Mouse (Mus musculus): Measurements from ENCODE around the gene Mettl21e. TPM values are rescaled to one million over a fixed set of nuclear protein-coding genes. Genes with fewer than 3 reads are reported as not detected.

The Mettl21e gene
- polyA plus RNA-seq, 1 experiment from 2014 or later: not detected

GRCm38 (mm10) chr1:44214443-44214842 lies 4.3 kb downstream of the Mettl21e start:
- no peaks in the 10 kb centered on the region for H3K4me1 ChIP-seq (ENCODE audit: control insufficient read depth, insufficient read depth, low read length)
- WGBS: 48% methylated on average over 2 of the region's 2 CpGs
- H3K9me3 ChIP-seq (replicated peaks; ENCODE audit: control insufficient read depth, low read length, poor library complexity, severe bottlenecking): no peaks in the 10 kb centered on the region
- no peak overlapping the region for H3K4me2 ChIP-seq (ENCODE audit: low read length)
- H3K9ac ChIP-seq (ENCODE audit: low read depth, low read length): no peak overlapping the region
- H3K4me3 ChIP-seq (ENCODE audit: low read depth, low read length): no peak overlapping the region
- H3K36me3 ChIP-seq (ENCODE audit: control insufficient read depth, insufficient read depth, low read length): no peaks in the 10 kb centered on the region
- no peaks in the 10 kb centered on the region for H3K27me3 ChIP-seq (ENCODE audit: control insufficient read depth, insufficient read depth, low read depth, low read length)
- no peak for ATAC-seq
- no peak overlapping the region for H3K27ac ChIP-seq (ENCODE audit: low read length)

DNA sequence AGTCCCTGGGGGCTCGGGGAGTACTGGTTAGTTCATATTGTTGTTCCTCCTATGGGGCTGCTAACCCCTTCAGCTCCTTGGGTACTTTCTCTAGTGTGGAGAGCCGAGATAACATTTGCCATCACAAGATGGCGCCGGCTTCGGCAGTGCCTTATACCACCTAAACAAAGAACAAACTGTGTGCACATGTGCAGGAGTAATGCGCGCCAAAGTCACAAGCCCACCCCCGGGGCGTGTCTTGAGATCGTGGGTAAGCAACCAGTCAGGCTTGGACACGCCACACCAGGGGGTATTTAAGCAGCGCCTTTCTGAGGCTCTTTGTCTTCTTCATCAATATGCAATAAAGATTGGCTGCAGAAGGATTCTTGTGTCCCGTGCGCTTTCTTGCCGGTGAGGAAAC lies 15.9 kb downstream of the Mettl21e start:
- H3K27me3 ChIP-seq (ENCODE audit: control insufficient read depth, insufficient read depth, low read depth, low read length): no peaks in the 10 kb centered on the region
- WGBS: 84% methylated on average over 15 of the region's 15 CpGs
- no peaks in the 10 kb centered on the region for H3K36me3 ChIP-seq (ENCODE audit: control insufficient read depth, insufficient read depth, low read length)
- ATAC-seq: no peak
- H3K4me2 ChIP-seq (ENCODE audit: low read length): no peak overlapping the region
- no peak overlapping the region for H3K4me3 ChIP-seq (ENCODE audit: low read depth, low read length)
- no peak overlapping the region for H3K9ac ChIP-seq (ENCODE audit: low read depth, low read length)
- no peak overlapping the region for H3K27ac ChIP-seq (ENCODE audit: low read length)
- 0 out of 2 replicates have a peak, but pooled peaks cover 4% of the 10 kb centered on the region for H3K4me1 ChIP-seq (ENCODE audit: control insufficient read depth, insufficient read depth, low read length)
- H3K9me3 ChIP-seq (replicated peaks; ENCODE audit: control insufficient read depth, low read length, poor library complexity, severe bottlenecking): no peaks in the 10 kb centered on the region

GRCm38 (mm10) chr1:44198273-44199171 lies 20.2 kb downstream of the Mettl21e start:
- peak; percentile 87 for ATAC-seq
- Histone ChIP-seq H3K4me2 (ENCODE audit: low read length) (peak overlapping the region; percentile 93), H3K9me3 (replicated peaks; ENCODE audit: control insufficient read depth, low read length, poor library complexity, severe bottlenecking) (no peaks in the 10 kb centered on the region), H3K4me1 (ENCODE audit: control insufficient read depth, insufficient read depth, low read length) (0 out of 2 replicates have a peak, but pooled peaks cover 4% of the 10 kb centered on the region), H3K9ac (ENCODE audit: low read depth, low read length) (peak overlapping the region; percentile 64), H3K4me3 (ENCODE audit: low read depth, low read length) (peak overlapping the region; percentile 53), H3K27me3 (ENCODE audit: control insufficient read depth, insufficient read depth, low read depth, low read length) (no peaks in the 10 kb centered on the region), H3K27ac (ENCODE audit: low read length) (no peak overlapping the region), H3K36me3 (ENCODE audit: control insufficient read depth, insufficient read depth, low read length) (no peaks in the 10 kb centered on the region)
- WGBS: 13% methylated on average over 47 of the region's 47 CpGs

DNA sequence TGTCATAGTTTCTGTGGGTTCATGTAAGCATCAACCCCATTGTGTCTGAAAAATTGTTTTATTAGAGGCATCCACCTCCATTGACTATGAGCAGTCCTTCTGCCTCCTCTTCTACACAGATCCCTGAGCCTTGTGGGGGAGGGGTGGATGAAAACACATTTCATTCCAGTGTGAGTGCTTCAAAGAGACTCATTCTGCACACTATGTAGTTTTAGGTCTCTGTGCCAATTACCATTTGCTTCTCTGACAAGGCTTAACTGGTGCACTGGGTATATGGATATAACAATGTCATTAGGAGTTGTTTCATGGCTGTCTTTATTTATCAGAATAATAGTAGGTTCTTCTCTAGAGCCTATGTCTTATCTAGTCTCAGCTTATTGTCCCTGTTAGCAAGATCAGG lies 32.4 kb downstream of the Mettl21e start:
- H3K36me3 ChIP-seq (ENCODE audit: control insufficient read depth, insufficient read depth, low read length): peaks cover 9% of the 10 kb centered on the region; the same call in 1 of the 2 replicates
- no peak overlapping the region for H3K27ac ChIP-seq (ENCODE audit: low read length)
- no peaks in the 10 kb centered on the region for H3K4me1 ChIP-seq (ENCODE audit: control insufficient read depth, insufficient read depth, low read length)
- no peaks in the 10 kb centered on the region for H3K9me3 ChIP-seq (replicated peaks; ENCODE audit: control insufficient read depth, low read length, poor library complexity, severe bottlenecking)
- H3K9ac ChIP-seq (ENCODE audit: low read depth, low read length): no peak overlapping the region
- ATAC-seq: no peak
- no peak overlapping the region for H3K4me2 ChIP-seq (ENCODE audit: low read length)
- no peaks in the 10 kb centered on the region for H3K27me3 ChIP-seq (ENCODE audit: control insufficient read depth, insufficient read depth, low read depth, low read length)
- H3K4me3 ChIP-seq (ENCODE audit: low read depth, low read length): no peak overlapping the region

GRCm38 (mm10) chr1:44178086-44178485 lies 40.7 kb downstream of the Mettl21e start:
- Histone ChIP-seq H3K36me3 (ENCODE audit: control insufficient read depth, insufficient read depth, low read length) (peaks cover 40% of the 10 kb centered on the region), H3K27me3 (ENCODE audit: control insufficient read depth, insufficient read depth, low read depth, low read length) (no peaks in the 10 kb centered on the region), H3K4me1 (ENCODE audit: control insufficient read depth, insufficient read depth, low read length) (no peaks in the 10 kb centered on the region), H3K9ac (ENCODE audit: low read depth, low read length) (no peak overlapping the region), H3K9me3 (replicated peaks; ENCODE audit: control insufficient read depth, low read length, poor library complexity, severe bottlenecking) (no peaks in the 10 kb centered on the region), H3K4me2 (ENCODE audit: low read length) (no peak overlapping the region), H3K4me3 (ENCODE audit: low read depth, low read length) (no peak overlapping the region), H3K27ac (ENCODE audit: low read length) (no peak overlapping the region)
- 94% methylated on average over 5 of the region's 5 CpGs for WGBS
- no peak for ATAC-seq

DNA sequence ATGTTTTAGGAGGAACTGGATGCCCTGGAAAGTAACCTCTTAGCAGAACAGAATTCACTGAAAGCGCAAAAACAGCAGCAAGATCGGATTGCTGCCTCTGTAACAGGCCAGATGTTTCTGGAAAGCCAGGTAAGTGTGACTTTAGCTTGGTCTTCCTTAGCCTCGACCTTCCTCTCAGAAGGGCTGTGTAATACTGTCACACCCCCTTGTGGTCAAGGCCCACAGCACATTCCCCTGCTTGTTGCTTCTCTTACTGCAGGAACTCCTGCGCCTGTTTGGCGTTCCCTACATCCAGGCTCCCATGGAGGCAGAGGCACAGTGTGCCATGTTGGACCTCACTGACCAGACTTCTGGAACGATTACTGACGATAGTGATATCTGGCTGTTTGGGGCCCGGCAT lies 44.9 kb downstream of the Mettl21e start:
- H3K4me1 ChIP-seq (ENCODE audit: control insufficient read depth, insufficient read depth, low read length): no peaks in the 10 kb centered on the region
- no peaks in the 10 kb centered on the region; the same call in 1 of the 2 replicates for H3K9me3 ChIP-seq (replicated peaks; ENCODE audit: control insufficient read depth, low read length, poor library complexity, severe bottlenecking)
- no peak for ATAC-seq
- no peak overlapping the region for H3K9ac ChIP-seq (ENCODE audit: low read depth, low read length)
- WGBS: 92% methylated on average over 8 of the region's 8 CpGs
- no peak overlapping the region for H3K4me3 ChIP-seq (ENCODE audit: low read depth, low read length)
- no peak overlapping the region for H3K27ac ChIP-seq (ENCODE audit: low read length)
- H3K27me3 ChIP-seq (ENCODE audit: control insufficient read depth, insufficient read depth, low read depth, low read length): no peaks in the 10 kb centered on the region
- H3K4me2 ChIP-seq (ENCODE audit: low read length): no peak overlapping the region
- H3K36me3 ChIP-seq (ENCODE audit: control insufficient read depth, insufficient read depth, low read length): peaks cover 46% of the 10 kb centered on the region

DNA sequence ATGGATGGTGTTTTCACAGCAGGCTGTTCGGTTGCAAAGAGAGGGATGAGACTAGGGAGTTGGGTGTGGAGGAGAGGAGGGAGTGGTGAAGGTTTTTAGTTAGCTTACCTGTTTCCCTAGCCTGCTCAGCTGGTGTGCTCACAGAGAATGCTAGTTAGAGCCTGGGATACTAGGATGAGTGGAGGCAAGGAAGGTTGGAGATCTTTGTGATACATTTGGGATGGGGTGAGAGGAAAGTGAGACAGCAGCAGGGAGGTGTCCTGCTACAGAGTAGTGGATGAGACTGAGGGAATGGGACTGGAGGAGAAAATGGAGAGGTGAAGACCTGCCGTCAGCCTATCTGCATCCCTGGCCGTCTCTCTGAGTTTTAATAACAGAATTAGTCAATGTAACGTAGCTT lies 46.1 kb downstream of the Mettl21e start:
- Histone ChIP-seq H3K27ac (ENCODE audit: low read length) (no peak overlapping the region), H3K36me3 (ENCODE audit: control insufficient read depth, insufficient read depth, low read length) (peaks cover 47% of the 10 kb centered on the region), H3K4me1 (ENCODE audit: control insufficient read depth, insufficient read depth, low read length) (no peaks in the 10 kb centered on the region), H3K9me3 (replicated peaks; ENCODE audit: control insufficient read depth, low read length, poor library complexity, severe bottlenecking) (no peaks in the 10 kb centered on the region; the same call in 1 of the 2 replicates), H3K27me3 (ENCODE audit: control insufficient read depth, insufficient read depth, low read depth, low read length) (no peaks in the 10 kb centered on the region), H3K4me3 (ENCODE audit: low read depth, low read length) (no peak overlapping the region), H3K4me2 (ENCODE audit: low read length) (no peak overlapping the region), H3K9ac (ENCODE audit: low read depth, low read length) (no peak overlapping the region)
- 97% methylated on average over 4 of the region's 4 CpGs for WGBS
- ATAC-seq: no peak

- Histone ChIP-seq H3K4me1 (ENCODE audit: control insufficient read depth, insufficient read depth, low read length) (no peaks in the 10 kb centered on the region), H3K27me3 (ENCODE audit: control insufficient read depth, insufficient read depth, low read depth, low read length) (no peaks in the 10 kb centered on the region), H3K9me3 (replicated peaks; ENCODE audit: control insufficient read depth, low read length, poor library complexity, severe bottlenecking) (no peaks in the 10 kb centered on the region; the same call in 1 of the 2 replicates), H3K36me3 (ENCODE audit: control insufficient read depth, insufficient read depth, low read length) (peaks cover 52% of the 10 kb centered on the region), H3K4me2 (ENCODE audit: low read length) (no peak overlapping the region), H3K4me3 (ENCODE audit: low read depth, low read length) (no peak overlapping the region), H3K27ac (ENCODE audit: low read length) (no peak overlapping the region), H3K9ac (ENCODE audit: low read depth, low read length) (no peak overlapping the region)
- WGBS: 96% methylated on average over 3 of the region's 3 CpGs
- no peak for ATAC-seq
Measured at GRCm38 (mm10) chr1:44167859-44168383, 50.8 kb downstream of the Mettl21e start.

- Histone ChIP-seq H3K27ac (ENCODE audit: low read length) (no peak overlapping the region), H3K9ac (ENCODE audit: low read depth, low read length) (no peak overlapping the region), H3K4me2 (ENCODE audit: low read length) (no peak overlapping the region), H3K36me3 (ENCODE audit: control insufficient read depth, insufficient read depth, low read length) (peaks cover 66% of the 10 kb centered on the region), H3K4me3 (ENCODE audit: low read depth, low read length) (no peak overlapping the region), H3K4me1 (ENCODE audit: control insufficient read depth, insufficient read depth, low read length) (no peaks in the 10 kb centered on the region), H3K27me3 (ENCODE audit: control insufficient read depth, insufficient read depth, low read depth, low read length) (no peaks in the 10 kb centered on the region), H3K9me3 (replicated peaks; ENCODE audit: control insufficient read depth, low read length, poor library complexity, severe bottlenecking) (no peaks in the 10 kb centered on the region)
- ATAC-seq: no peak
- WGBS: 96% methylated on average over 5 of the region's 5 CpGs
Measured at GRCm38 (mm10) chr1:44162389-44162788, 56.4 kb downstream of the Mettl21e start.
